Mouse (Mus musculus): ENCODE results near the gene Bub1b. TPM values are rescaled to one million over a fixed set of nuclear protein-coding genes. Genes with fewer than 3 reads are reported as not detected.
A peak's percentile ranks its signal among the peaks of the same experiment; 100 is the strongest.

Bub1b gene
- total and polyA plus RNA-seq, 2 experiments from 2014 or later, result 4.2 to 7.4 TPM

DNA sequence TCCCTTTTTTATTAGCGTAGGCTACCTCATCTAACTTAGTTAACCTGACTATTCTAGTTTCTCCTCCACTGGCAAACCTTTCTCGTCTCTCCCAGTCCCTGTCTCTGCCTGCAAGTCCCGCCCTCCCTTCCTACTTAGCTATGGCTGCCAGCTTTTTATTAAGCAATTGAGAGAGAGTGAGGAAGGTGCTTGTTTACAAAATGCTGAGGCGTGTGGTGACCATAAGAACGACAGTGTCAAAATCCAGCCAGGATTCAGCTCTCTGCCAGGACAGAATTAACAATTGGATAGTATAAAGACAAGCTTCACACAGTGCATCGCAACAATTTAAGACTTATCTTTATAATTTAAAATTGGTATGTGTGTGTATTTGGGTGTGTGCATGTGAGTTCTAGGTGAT is 6.1 kb downstream of the Bub1b start:
- no peak overlapping the region for H3K4me3 ChIP-seq (ENCODE audit: low read depth, low read length)
- H3K27me3 ChIP-seq (ENCODE audit: insufficient read depth, low read length), result no peaks in the 10 kb centered on the region
- no peaks in the 10 kb centered on the region for H3K9me3 ChIP-seq (ENCODE audit: low read length)
- TF ChIP-seq CTCF (IDR thresholded peaks at IDR 0.05), result no peak
- H3K4me1 ChIP-seq (ENCODE audit: insufficient read depth, low read length), result no peaks in the 10 kb centered on the region
- no peak overlapping the region for H3K9ac ChIP-seq (replicated peaks; ENCODE audit: low read length, poor library complexity, severe bottlenecking)
- H3K4me2 ChIP-seq (ENCODE audit: low read depth, low read length, poor library complexity, severe bottlenecking), result no peak overlapping the region
- no peaks in the 10 kb centered on the region for H3K36me3 ChIP-seq (ENCODE audit: insufficient read depth, low read length)
- 95% methylated on average over 6 of the region's 6 CpGs for WGBS
- DNase-seq (ENCODE audit: low spot score), result no peak
- no peak overlapping the region for H3K27ac ChIP-seq (ENCODE audit: low read depth, low read length)
- no peak for ATAC-seq (ENCODE audit: low FRiP score)

DNA sequence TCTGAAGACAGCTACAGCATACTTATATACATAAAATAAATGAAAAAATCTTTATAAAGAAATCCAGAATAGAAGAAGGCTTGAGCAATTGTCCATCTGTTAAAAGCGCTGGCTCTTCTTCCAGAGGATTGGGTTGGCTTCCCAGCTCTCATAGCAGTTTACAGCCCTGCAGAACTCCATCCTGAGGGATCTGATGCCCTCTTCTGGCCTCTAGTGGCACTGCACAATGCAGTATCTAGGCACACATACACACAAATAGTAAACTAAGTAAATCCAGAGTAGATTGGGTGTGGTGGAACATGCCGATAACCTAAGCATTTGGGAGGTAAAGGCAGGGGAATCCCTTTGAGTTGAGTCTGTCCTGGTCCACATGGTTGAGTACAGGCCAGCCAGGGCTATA is 8.0 kb downstream of the Bub1b start:
- 81% methylated on average over 2 of the region's 2 CpGs for WGBS
- no peaks in the 10 kb centered on the region for H3K36me3 ChIP-seq (ENCODE audit: insufficient read depth, low read length)
- H3K27ac ChIP-seq (ENCODE audit: low read depth, low read length), result no peak overlapping the region
- no peak for ATAC-seq (ENCODE audit: low FRiP score)
- no peak overlapping the region for H3K4me3 ChIP-seq (ENCODE audit: low read depth, low read length)
- H3K4me1 ChIP-seq (ENCODE audit: insufficient read depth, low read length), result no peaks in the 10 kb centered on the region
- H3K9ac ChIP-seq (replicated peaks; ENCODE audit: low read length, poor library complexity, severe bottlenecking), result no peak overlapping the region
- no peaks in the 10 kb centered on the region for H3K9me3 ChIP-seq (ENCODE audit: low read length)
- no peak overlapping the region for H3K4me2 ChIP-seq (ENCODE audit: low read depth, low read length, poor library complexity, severe bottlenecking)
- H3K27me3 ChIP-seq (ENCODE audit: insufficient read depth, low read length), result no peaks in the 10 kb centered on the region
- peak; percentile 65 for TF ChIP-seq CTCF (IDR thresholded peaks at IDR 0.05)
- DNase-seq (ENCODE audit: low spot score), result no peak

DNA sequence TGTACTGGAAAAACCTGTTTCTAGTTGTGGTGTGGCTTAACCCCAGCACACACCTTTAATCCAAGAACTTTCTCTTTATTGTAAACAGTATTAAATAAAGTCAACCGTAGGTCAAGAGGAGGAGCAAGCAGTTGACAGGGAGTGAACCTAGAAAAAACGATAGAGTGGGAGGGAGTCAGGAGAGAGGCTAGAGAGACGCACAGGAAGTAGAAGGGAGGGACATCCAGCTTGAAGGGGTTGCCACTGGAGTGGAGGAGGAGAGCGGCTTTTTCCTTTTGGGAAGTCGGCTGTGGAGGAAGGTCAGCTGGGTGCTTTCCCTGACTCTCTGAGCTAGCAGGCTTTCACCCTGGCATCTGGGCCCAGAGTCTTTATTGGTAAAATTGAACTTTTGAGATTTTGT is 9.0 kb downstream of the Bub1b start:
- TF ChIP-seq CTCF (IDR thresholded peaks at IDR 0.05), result no peak
- no peak overlapping the region for H3K9ac ChIP-seq (replicated peaks; ENCODE audit: low read length, poor library complexity, severe bottlenecking)
- no peaks in the 10 kb centered on the region for H3K27me3 ChIP-seq (ENCODE audit: insufficient read depth, low read length)
- DNase-seq (ENCODE audit: low spot score) (no peak), ATAC-seq (ENCODE audit: low FRiP score) (no peak)
- 87% methylated on average over 5 of the region's 5 CpGs for WGBS
- no peak overlapping the region for H3K4me2 ChIP-seq (ENCODE audit: low read depth, low read length, poor library complexity, severe bottlenecking)
- no peak overlapping the region for H3K4me3 ChIP-seq (ENCODE audit: low read depth, low read length)
- no peak overlapping the region for H3K27ac ChIP-seq (ENCODE audit: low read depth, low read length)
- no peaks in the 10 kb centered on the region for H3K9me3 ChIP-seq (ENCODE audit: low read length)
- H3K4me1 ChIP-seq (ENCODE audit: insufficient read depth, low read length), result no peaks in the 10 kb centered on the region
- H3K36me3 ChIP-seq (ENCODE audit: insufficient read depth, low read length), result no peaks in the 10 kb centered on the region

- Histone ChIP-seq H3K4me1 (ENCODE audit: insufficient read depth, low read length) (no peaks in the 10 kb centered on the region), H3K9me3 (ENCODE audit: low read length) (no peaks in the 10 kb centered on the region), H3K27ac (ENCODE audit: low read depth, low read length) (no peak overlapping the region), H3K9ac (replicated peaks; ENCODE audit: low read length, poor library complexity, severe bottlenecking) (no peak overlapping the region), H3K27me3 (ENCODE audit: insufficient read depth, low read length) (no peaks in the 10 kb centered on the region), H3K4me3 (ENCODE audit: low read depth, low read length) (no peak overlapping the region), H3K4me2 (ENCODE audit: low read depth, low read length, poor library complexity, severe bottlenecking) (no peak overlapping the region), H3K36me3 (ENCODE audit: insufficient read depth, low read length) (no peaks in the 10 kb centered on the region)
- TF ChIP-seq CTCF (IDR thresholded peaks at IDR 0.05), result no peak
- WGBS, result 92% methylated on average over 4 of the region's 5 CpGs
- DNase-seq (ENCODE audit: low spot score) (no peak), ATAC-seq (ENCODE audit: low FRiP score) (no peak)
These were observed 20.0 kb downstream of the Bub1b start for GRCm38 (mm10) chr2:118618013-118618412.

DNA sequence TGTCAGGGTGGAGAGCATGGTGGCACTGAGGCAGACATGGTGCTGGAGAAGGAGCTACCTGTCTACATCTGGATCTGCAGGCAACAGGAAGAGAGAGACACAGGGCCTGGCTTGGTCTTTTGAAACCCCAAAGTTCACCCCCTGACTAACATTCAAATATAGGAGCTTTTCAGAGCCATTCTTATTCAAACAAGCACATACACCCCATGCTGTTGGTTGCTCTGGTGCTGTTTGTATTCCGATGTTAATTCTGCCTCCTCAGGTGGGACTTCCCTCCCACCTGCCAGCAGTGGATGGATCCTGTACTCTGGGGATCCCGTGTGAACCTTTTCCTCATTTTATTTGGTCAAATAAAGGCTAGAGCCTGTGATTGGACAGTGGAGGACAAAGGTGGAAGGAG is 22.1 kb downstream of the Bub1b start:
- ATAC-seq (ENCODE audit: low FRiP score), result no peak
- WGBS, result 75% methylated on average over 2 of the region's 2 CpGs
- no peak for DNase-seq (ENCODE audit: low spot score)
- no peak overlapping the region for H3K4me3 ChIP-seq (ENCODE audit: low read depth, low read length)
- H3K4me1 ChIP-seq (ENCODE audit: insufficient read depth, low read length), result no peaks in the 10 kb centered on the region
- no peak overlapping the region for H3K27ac ChIP-seq (ENCODE audit: low read depth, low read length)
- H3K4me2 ChIP-seq (ENCODE audit: low read depth, low read length, poor library complexity, severe bottlenecking), result no peak overlapping the region
- H3K27me3 ChIP-seq (ENCODE audit: insufficient read depth, low read length), result no peaks in the 10 kb centered on the region
- H3K36me3 ChIP-seq (ENCODE audit: insufficient read depth, low read length), result no peaks in the 10 kb centered on the region
- TF ChIP-seq CTCF (IDR thresholded peaks at IDR 0.05), result no peak
- H3K9me3 ChIP-seq (ENCODE audit: low read length), result no peaks in the 10 kb centered on the region
- H3K9ac ChIP-seq (replicated peaks; ENCODE audit: low read length, poor library complexity, severe bottlenecking), result no peak overlapping the region

DNA sequence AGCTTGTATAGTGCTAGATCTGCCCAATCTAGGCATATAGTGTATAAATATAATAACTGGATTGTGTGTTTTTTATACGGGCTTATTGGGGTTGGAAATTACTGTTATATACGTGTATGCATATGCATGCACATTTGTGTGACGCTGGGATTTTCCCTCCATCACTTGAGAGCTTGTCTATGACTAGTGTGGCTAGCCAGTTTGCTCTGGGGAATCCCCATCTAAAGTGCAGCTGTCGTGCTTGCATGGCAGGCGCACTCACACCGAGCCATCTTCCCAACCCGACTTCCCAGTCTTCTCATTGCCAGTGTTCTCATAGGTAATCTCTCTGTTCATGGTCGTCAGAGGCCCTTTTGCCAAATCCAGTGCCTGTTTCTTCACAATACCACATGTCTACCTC is 22.6 kb downstream of the Bub1b start:
- WGBS, result 88% methylated on average over 8 of the region's 8 CpGs
- Histone ChIP-seq H3K4me3 (ENCODE audit: low read depth, low read length) (no peak overlapping the region), H3K27me3 (ENCODE audit: insufficient read depth, low read length) (no peaks in the 10 kb centered on the region), H3K9ac (replicated peaks; ENCODE audit: low read length, poor library complexity, severe bottlenecking) (no peak overlapping the region), H3K36me3 (ENCODE audit: insufficient read depth, low read length) (no peaks in the 10 kb centered on the region), H3K4me2 (ENCODE audit: low read depth, low read length, poor library complexity, severe bottlenecking) (no peak overlapping the region), H3K9me3 (ENCODE audit: low read length) (no peaks in the 10 kb centered on the region), H3K27ac (ENCODE audit: low read depth, low read length) (no peak overlapping the region), H3K4me1 (ENCODE audit: insufficient read depth, low read length) (no peaks in the 10 kb centered on the region)
- no peak for DNase-seq (ENCODE audit: low spot score)
- ATAC-seq (ENCODE audit: low FRiP score), result no peak
- no peak for TF ChIP-seq CTCF (IDR thresholded peaks at IDR 0.05)
